Mouse (Mus musculus) midbrain, postnatal 0 days (tissue): ENCODE results near the gene Gm6525. TPM values are rescaled to one million over a fixed set of nuclear protein-coding genes. Genes with fewer than 3 reads are reported as not detected.

Experiments used
- ATAC-seq: fragments of 200-750 bp; cut with Nextera tagmentation; 2 replicates; pipeline ENCODE4 v1.8.0; 2017; ENCODE audit warnings: moderate number of reproducible peaks, mild to moderate bottlenecking, moderate TSS enrichment, moderate library complexity; ENCODE audit not compliant: low FRiP score
- DNase-seq: peaks from one replicate; pipeline ENCODE4 v3.0.0-alpha.2; 2015; ENCODE audit warnings: low spot score
- H3K27ac ChIP-seq: fragments of 300-500 bp; sonication (generic); 2 replicates; pipeline ENCODE4 v1.5.1; 2014; ENCODE audit warnings: low read depth, mild to moderate bottlenecking, low read length, mixed read lengths
- H3K27me3 ChIP-seq: fragments of 300-500 bp; sonication (generic); 2 replicates; pipeline ENCODE4 v1.6.1; 2014; ENCODE audit warnings: low read length, control low read depth, mixed read lengths; ENCODE audit not compliant: insufficient read depth
- H3K36me3 ChIP-seq: fragments of 300-500 bp; sonication (generic); 2 replicates; pipeline ENCODE4 v1.6.1; 2014; ENCODE audit warnings: low read length, control low read depth, mixed read lengths; ENCODE audit not compliant: insufficient read depth
- H3K4me1 ChIP-seq: fragments of 300-500 bp; sonication (generic); 2 replicates; pipeline ENCODE4 v1.6.1; 2014; ENCODE audit warnings: mild to moderate bottlenecking, control low read depth, antibody characterized with exemption, low read length, mixed read lengths; ENCODE audit not compliant: insufficient read depth
- H3K4me2 ChIP-seq: fragments of 300-500 bp; sonication (generic); 2 replicates; pipeline ENCODE4 v1.6.1; 2014; ENCODE audit warnings: low read depth, mild to moderate bottlenecking, low read length, mixed read lengths; ENCODE audit not compliant: poor library complexity, severe bottlenecking
- H3K4me3 ChIP-seq: fragments of 300-500 bp; sonication (generic); 2 replicates; pipeline ENCODE4 v1.5.1; 2014; ENCODE audit warnings: low read depth, mild to moderate bottlenecking, low read length, moderate library complexity
- H3K9ac ChIP-seq: fragments of 300-500 bp; sonication (generic); replicated peaks from 2 replicates; pipeline ENCODE4 v1.6.1; 2014; ENCODE audit warnings: mild to moderate bottlenecking, low read length, moderate library complexity, mixed read lengths; ENCODE audit not compliant: poor library complexity, severe bottlenecking
- H3K9me3 ChIP-seq: fragments of 300-500 bp; sonication (generic); 2 replicates; pipeline ENCODE4 v1.6.1; 2016; ENCODE audit warnings: low read length, control low read depth
- CTCF ChIP-seq: IDR thresholded peaks from 2 replicates; pipeline ENCODE4 v1.5.1; 2016; ENCODE audit warnings: antibody characterized with exemption, mild to moderate bottlenecking
- WGBS: fragments of 180-500 bp; shearing (Covaris S2); extraction: QIAGEN DNeasy Blood & Tissue Kit; methylation state at CpG from one replicate; pipeline ENCODE4 v1.1.7; 2014; 5-methylcytosine and 5-hydroxymethylcytosine counted together
- polyA plus RNA-seq: library from polyadenylated mRNA; unstranded; fragments of >200 nt; fragmentation: Nextera tagmentation; extraction: Ambion mirVana; gene quantifications from 2 replicates; pipeline ENCODE4 v1.2.1, GENCODE M21; 2015
- total RNA-seq: library from RNA; depleted of rRNA; stranded (reverse); fragments of >200 nt; gene quantifications from 2 replicates; pipeline ENCODE4 v1.2.3, GENCODE M21; 2014

Gm6525 gene
- total and polyA plus RNA-seq, 2 experiments from 2014 or later, result 2.2 TPM; not detected in 1

GRCm38 (mm10) chr3:84214501-84214900, 40.6 kb downstream of the Gm6525 start:
- H3K27me3 ChIP-seq, result no peaks in the 10 kb centered on the region
- no peak overlapping the region for H3K27ac ChIP-seq
- no peak for DNase-seq
- H3K9me3 ChIP-seq, result no peaks in the 10 kb centered on the region
- H3K9ac ChIP-seq, result 0 out of 2 replicates have a peak overlapping the region, but pooled peaks have one; percentile 24
- 76% methylated on average over 6 of the region's 6 CpGs for WGBS
- peaks cover 25% of the 10 kb centered on the region for H3K4me1 ChIP-seq
- ATAC-seq, result no peak
- H3K4me2 ChIP-seq, result no peak overlapping the region; the same call in 1 of the 2 replicates
- no peak overlapping the region for H3K4me3 ChIP-seq
- TF ChIP-seq CTCF, result no peak
- no peaks in the 10 kb centered on the region for H3K36me3 ChIP-seq

GRCm38 (mm10) chr3:84215253-84215652, 41.3 kb downstream of the Gm6525 start:
- ATAC-seq (no peak), DNase-seq (peak; percentile 57)
- no peak overlapping the region; the same call in 1 of the 2 replicates for H3K4me3 ChIP-seq
- H3K4me2 ChIP-seq, result peak overlapping the region; percentile 44
- no peaks in the 10 kb centered on the region for H3K27me3 ChIP-seq
- 34% methylated on average over 9 of the region's 9 CpGs for WGBS
- peaks cover 25% of the 10 kb centered on the region for H3K4me1 ChIP-seq
- H3K36me3 ChIP-seq, result no peaks in the 10 kb centered on the region
- 0 out of 2 replicates have a peak overlapping the region, but pooled peaks have one; percentile 20 for H3K9ac ChIP-seq
- TF ChIP-seq CTCF, result no peak
- no peak overlapping the region for H3K27ac ChIP-seq
- no peaks in the 10 kb centered on the region for H3K9me3 ChIP-seq

- peaks cover 25% of the 10 kb centered on the region for H3K4me1 ChIP-seq
- peak overlapping the region; percentile 44 for H3K4me2 ChIP-seq
- ATAC-seq (no peak), DNase-seq (peak; percentile 37)
- H3K9ac ChIP-seq, result no peak overlapping the region; the same call in 1 of the 2 replicates
- H3K27ac ChIP-seq, result no peak overlapping the region
- H3K4me3 ChIP-seq, result peak overlapping the region; percentile 15
- no peak for TF ChIP-seq CTCF
- WGBS, result 55% methylated on average over 15 of the region's 15 CpGs
- no peaks in the 10 kb centered on the region for H3K9me3 ChIP-seq
- H3K36me3 ChIP-seq, result no peaks in the 10 kb centered on the region
- H3K27me3 ChIP-seq, result no peaks in the 10 kb centered on the region
These were observed 41.9 kb downstream of the Gm6525 start for GRCm38 (mm10) chr3:84215743-84216360.

- peak overlapping the region; percentile 57 for H3K27ac ChIP-seq
- peaks cover 25% of the 10 kb centered on the region for H3K4me1 ChIP-seq
- H3K4me2 ChIP-seq, result peak overlapping the region; percentile 63
- H3K9ac ChIP-seq, result peak overlapping the region; percentile 47; the same call in 1 of the 2 replicates
- H3K9me3 ChIP-seq, result no peaks in the 10 kb centered on the region
- peak overlapping the region; percentile 68 for H3K4me3 ChIP-seq
- TF ChIP-seq CTCF, result 0 out of 2 replicates have a peak, but pooled peaks have one; percentile 33
- DNase-seq (peak; percentile 47), ATAC-seq (no peak)
- H3K27me3 ChIP-seq, result no peaks in the 10 kb centered on the region
- 36% methylated on average over 12 of the region's 12 CpGs for WGBS
- no peaks in the 10 kb centered on the region for H3K36me3 ChIP-seq
These were observed 43.4 kb downstream of the Gm6525 start for GRCm38 (mm10) chr3:84217118-84217960.

- H3K9ac ChIP-seq, result peak overlapping the region; percentile 47
- H3K27me3 ChIP-seq, result no peaks in the 10 kb centered on the region
- no peak for DNase-seq
- no peak for ATAC-seq
- no peaks in the 10 kb centered on the region for H3K36me3 ChIP-seq
- H3K27ac ChIP-seq, result peak overlapping the region; percentile 57
- no peak for TF ChIP-seq CTCF
- H3K9me3 ChIP-seq, result no peaks in the 10 kb centered on the region
- peak overlapping the region; percentile 68 for H3K4me3 ChIP-seq
- peak overlapping the region; percentile 63 for H3K4me2 ChIP-seq
- H3K4me1 ChIP-seq, result peaks cover 25% of the 10 kb centered on the region
- WGBS, result 14% methylated on average over 4 of the region's 4 CpGs
These were observed 44.1 kb downstream of the Gm6525 start for GRCm38 (mm10) chr3:84217961-84218351.

- H3K9ac ChIP-seq, result peak overlapping the region; percentile 47
These were observed 44.6 kb downstream of the Gm6525 start for GRCm38 (mm10) chr3:84218498-84218897.

More at GRCm38 (mm10) chr3:84218498-84218897, 44.6 kb downstream of the Gm6525 start:
- no peaks in the 10 kb centered on the region for H3K36me3 ChIP-seq
- H3K4me2 ChIP-seq, result peak overlapping the region; percentile 63
- no peak for DNase-seq
- TF ChIP-seq CTCF, result no peak
- no peaks in the 10 kb centered on the region for H3K27me3 ChIP-seq
- H3K4me3 ChIP-seq, result peak overlapping the region; percentile 68
- no peak overlapping the region for H3K27ac ChIP-seq
- no peak for ATAC-seq
- peaks cover 25% of the 10 kb centered on the region for H3K4me1 ChIP-seq
- no peaks in the 10 kb centered on the region for H3K9me3 ChIP-seq
- 41% methylated on average over 2 of the region's 2 CpGs for WGBS
